Mouse (Mus musculus): Measurements from ENCODE around the gene Olfr447. TPM values are rescaled to one million over a fixed set of nuclear protein-coding genes. Genes with fewer than 3 reads are reported as not detected.

Gene Olfr447
- polyA plus RNA-seq, 1 experiment from 2014 or later: not detected

Other genes with a start within 250 kb of the Olfr447 start
- gene Tcaf1, start 198.8 kb upstream of the Olfr447 start, polyA plus RNA-seq (2015; fragmentation: Nextera tagmentation; extraction: Ambion mirVana): 211 and 221 TPM in 2 replicates
- gene Olfr453, start 169.5 kb upstream of the Olfr447 start, polyA plus RNA-seq (2015; fragmentation: Nextera tagmentation; extraction: Ambion mirVana): not detected in 2 replicates
- gene Olfr38, start 152.5 kb upstream of the Olfr447 start, polyA plus RNA-seq (2015; fragmentation: Nextera tagmentation; extraction: Ambion mirVana): not detected in 2 replicates
- gene Olfr452, start 123.8 kb upstream of the Olfr447 start, polyA plus RNA-seq (2015; fragmentation: Nextera tagmentation; extraction: Ambion mirVana): not detected in 2 replicates
- gene Olfr450, start 96.9 kb upstream of the Olfr447 start, polyA plus RNA-seq (2015; fragmentation: Nextera tagmentation; extraction: Ambion mirVana): not detected in 2 replicates
- not detected in 2 replicates for gene Olfr449, start 74.5 kb upstream of the Olfr447 start, polyA plus RNA-seq (2015; fragmentation: Nextera tagmentation; extraction: Ambion mirVana)
- gene Olfr448, start 18.4 kb upstream of the Olfr447 start, polyA plus RNA-seq (2015; fragmentation: Nextera tagmentation; extraction: Ambion mirVana): not detected in 2 replicates
- not detected in 2 replicates for gene Olfr446, start 12.5 kb downstream of the Olfr447 start, polyA plus RNA-seq (2015; fragmentation: Nextera tagmentation; extraction: Ambion mirVana)
- gene Olfr444, start 40.2 kb downstream of the Olfr447 start, polyA plus RNA-seq (2015; fragmentation: Nextera tagmentation; extraction: Ambion mirVana): not detected in 2 replicates
- gene Olfr441, start 197.5 kb downstream of the Olfr447 start, polyA plus RNA-seq (2015; fragmentation: Nextera tagmentation; extraction: Ambion mirVana): not detected in 2 replicates
- not detected in 2 replicates for gene Olfr237-ps1, start 237.7 kb downstream of the Olfr447 start, polyA plus RNA-seq (2015; fragmentation: Nextera tagmentation; extraction: Ambion mirVana)

Data from forebrain, embryonic 16.5 days (tissue).